Mouse (Mus musculus) midbrain, embryonic 12.5 days (tissue): ENCODE results near the gene Capns2. TPM values are rescaled to one million over a fixed set of nuclear protein-coding genes. Genes with fewer than 3 reads are reported as not detected.
"Not testable (repeated sequence)": the region's sequence is repeated elsewhere in the genome, so short reads cannot be mapped to it uniquely, and the experiment has no call there.

ENCODE experiments used
- ATAC-seq: fragments of 200-750 bp; cut with Nextera tagmentation; 2 replicates; pipeline ENCODE4 v1.8.0; 2017; ENCODE audit warnings: low read depth, moderate TSS enrichment, moderate library complexity; ENCODE audit not compliant: low FRiP score
- H3K27ac ChIP-seq: fragments of 300-500 bp; sonication (generic); replicated peaks from 2 replicates; pipeline ENCODE4 v1.5.1; 2016; ENCODE audit warnings: mild to moderate bottlenecking
- H3K27me3 ChIP-seq: fragments of 300-500 bp; sonication (generic); 2 replicates; pipeline ENCODE4 v1.6.1; 2016; ENCODE audit warnings: mild to moderate bottlenecking
- H3K36me3 ChIP-seq: fragments of 300-500 bp; sonication (generic); 2 replicates; pipeline ENCODE4 v1.6.1; 2016
- H3K4me1 ChIP-seq: fragments of 300-500 bp; sonication (generic); 2 replicates; pipeline ENCODE4 v1.6.1; 2016
- H3K4me2 ChIP-seq: fragments of 300-500 bp; sonication (generic); replicated peaks from 2 replicates; pipeline ENCODE4 v1.6.1; 2016; ENCODE audit warnings: mild to moderate bottlenecking, moderate library complexity
- H3K4me3 ChIP-seq: fragments of 300-500 bp; sonication (generic); 2 replicates; pipeline ENCODE4 v1.5.1; 2016; ENCODE audit warnings: mild to moderate bottlenecking
- H3K9ac ChIP-seq: fragments of 300-500 bp; sonication (generic); replicated peaks from 2 replicates; pipeline ENCODE4 v1.6.1; 2016; ENCODE audit warnings: mild to moderate bottlenecking, moderate library complexity
- H3K9me3 ChIP-seq: fragments of 300-500 bp; sonication (generic); 2 replicates; pipeline ENCODE4 v1.6.1; 2016; ENCODE audit warnings: mild to moderate bottlenecking
- WGBS: fragments of 180-500 bp; shearing (Covaris S2); methylation state at CpG from one replicate; pipeline ENCODE4 v1.1.7; 2016; 5-methylcytosine and 5-hydroxymethylcytosine counted together
- polyA plus RNA-seq: library from polyadenylated mRNA; unstranded; fragments of >200 nt; fragmentation: Nextera tagmentation; extraction: Ambion mirVana; gene quantifications from 2 replicates; pipeline ENCODE4 v1.2.1, GENCODE M21; 2016

The Capns2 gene
- polyA plus RNA-seq, 1 experiment from 2014 or later: 0.18 TPM

- Histone ChIP-seq H3K9me3 (0 out of 2 replicates have a peak, but pooled peaks cover 3% of the 10 kb centered on the region), H3K4me3 (no peak overlapping the region), H3K36me3 (no peaks in the 10 kb centered on the region), H3K27me3 (no peaks in the 10 kb centered on the region), H3K4me1 (no peaks in the 10 kb centered on the region), H3K9ac (no peak overlapping the region), H3K27ac (no peak overlapping the region), H3K4me2 (no peak overlapping the region)
- WGBS: 88% methylated on average over 2 of the region's 2 CpGs
- ATAC-seq: no peak
Observed at GRCm38 (mm10) chr8:92883771-92884170, 17.4 kb upstream of the Capns2 start.

- H3K4me3 ChIP-seq, H3K4me2 ChIP-seq, H3K9me3 ChIP-seq, H3K4me1 ChIP-seq, ATAC-seq, H3K27ac ChIP-seq, H3K36me3 ChIP-seq, H3K27me3 ChIP-seq, H3K9ac ChIP-seq: not testable (repeated sequence)
- WGBS: 82% methylated on average over 3 of the region's 3 CpGs
Observed at GRCm38 (mm10) chr8:92892216-92892615, 9.0 kb upstream of the Capns2 start.

- no peaks in the 10 kb centered on the region for H3K9me3 ChIP-seq
- ATAC-seq: no peak
- no peaks in the 10 kb centered on the region for H3K27me3 ChIP-seq
- 79% methylated on average over 2 of the region's 2 CpGs for WGBS
- H3K4me1 ChIP-seq: no peaks in the 10 kb centered on the region
- H3K4me2 ChIP-seq: no peak overlapping the region
- H3K27ac ChIP-seq: no peak overlapping the region
- no peak overlapping the region for H3K9ac ChIP-seq
- no peaks in the 10 kb centered on the region for H3K36me3 ChIP-seq
- H3K4me3 ChIP-seq: no peak overlapping the region
Observed at GRCm38 (mm10) chr8:92893870-92894269, 7.3 kb upstream of the Capns2 start.

GRCm38 (mm10) chr8:92895053-92895452, 6.2 kb upstream of the Capns2 start:
- Histone ChIP-seq H3K9ac (no peak overlapping the region), H3K36me3 (no peaks in the 10 kb centered on the region), H3K27me3 (no peaks in the 10 kb centered on the region), H3K4me1 (no peaks in the 10 kb centered on the region), H3K4me2 (no peak overlapping the region), H3K27ac (no peak overlapping the region), H3K9me3 (no peaks in the 10 kb centered on the region), H3K4me3 (no peak overlapping the region)
- WGBS: 92% methylated on average over 7 of the region's 7 CpGs
- no peak for ATAC-seq

DNA sequence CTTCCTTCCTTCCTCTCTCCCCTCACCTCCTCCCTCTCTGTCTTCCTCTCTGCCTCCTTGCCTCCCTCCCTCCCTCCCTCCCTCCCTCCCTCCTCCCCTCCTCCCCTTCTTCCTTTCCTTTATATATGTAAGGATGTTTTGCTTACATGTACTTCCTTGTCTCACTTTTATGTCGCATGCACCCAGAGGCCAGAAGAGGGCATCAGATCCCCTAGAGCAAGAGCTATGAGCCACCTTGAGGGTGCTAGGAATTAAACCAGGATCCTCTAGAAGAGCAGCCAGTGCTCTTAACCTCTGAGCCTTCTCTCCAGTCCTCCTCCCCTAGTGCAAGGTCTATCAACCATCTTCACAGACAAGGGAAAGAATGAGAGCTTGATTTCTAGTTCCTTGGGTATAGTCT, 5.2 kb upstream of the Capns2 start:
- Histone ChIP-seq H3K9ac (no peak overlapping the region), H3K27ac (no peak overlapping the region), H3K4me3 (no peak overlapping the region), H3K4me2 (no peak overlapping the region), H3K9me3 (no peaks in the 10 kb centered on the region), H3K4me1 (no peaks in the 10 kb centered on the region), H3K27me3 (no peaks in the 10 kb centered on the region), H3K36me3 (no peaks in the 10 kb centered on the region)
- 80% methylated on average over 1 of the region's 1 CpGs for WGBS
- ATAC-seq: no peak

GRCm38 (mm10) chr8:92896611-92897010, 4.6 kb upstream of the Capns2 start:
- H3K27ac ChIP-seq: no peak overlapping the region
- no peak overlapping the region for H3K9ac ChIP-seq
- H3K4me2 ChIP-seq: no peak overlapping the region
- no peak for ATAC-seq
- 77% methylated on average over 5 of the region's 5 CpGs for WGBS
- H3K4me3 ChIP-seq: no peak overlapping the region
- no peaks in the 10 kb centered on the region for H3K36me3 ChIP-seq
- H3K4me1 ChIP-seq: no peaks in the 10 kb centered on the region
- H3K9me3 ChIP-seq: no peaks in the 10 kb centered on the region
- H3K27me3 ChIP-seq: no peaks in the 10 kb centered on the region

- WGBS: 78% methylated on average over 4 of the region's 4 CpGs
- Histone ChIP-seq H3K4me1 (no peaks in the 10 kb centered on the region), H3K27me3 (no peaks in the 10 kb centered on the region), H3K4me2 (no peak overlapping the region), H3K9ac (no peak overlapping the region), H3K4me3 (no peak overlapping the region), H3K9me3 (no peaks in the 10 kb centered on the region), H3K27ac (no peak overlapping the region), H3K36me3 (no peaks in the 10 kb centered on the region)
- no peak for ATAC-seq
Observed at GRCm38 (mm10) chr8:92897794-92898193, 3.4 kb upstream of the Capns2 start.

- no peaks in the 10 kb centered on the region for H3K36me3 ChIP-seq
- WGBS: 87% methylated on average over 9 of the region's 9 CpGs
- H3K4me3 ChIP-seq: no peak overlapping the region
- no peaks in the 10 kb centered on the region for H3K27me3 ChIP-seq
- ATAC-seq: no peak
- H3K4me1 ChIP-seq: no peaks in the 10 kb centered on the region
- H3K4me2 ChIP-seq: no peak overlapping the region
- no peak overlapping the region for H3K27ac ChIP-seq
- no peaks in the 10 kb centered on the region for H3K9me3 ChIP-seq
- H3K9ac ChIP-seq: no peak overlapping the region
Observed at GRCm38 (mm10) chr8:92899590-92899989, 1.6 kb upstream of the Capns2 start.

GRCm38 (mm10) chr8:92902981-92903380, 1.8 kb downstream of the Capns2 start:
- no peak overlapping the region for H3K4me3 ChIP-seq
- H3K27ac ChIP-seq: no peak overlapping the region
- no peaks in the 10 kb centered on the region for H3K27me3 ChIP-seq
- H3K36me3 ChIP-seq: no peaks in the 10 kb centered on the region
- H3K4me2 ChIP-seq: no peak overlapping the region
- no peaks in the 10 kb centered on the region for H3K4me1 ChIP-seq
- no peaks in the 10 kb centered on the region for H3K9me3 ChIP-seq
- 89% methylated on average over 2 of the region's 2 CpGs for WGBS
- ATAC-seq: no peak
- H3K9ac ChIP-seq: no peak overlapping the region

DNA sequence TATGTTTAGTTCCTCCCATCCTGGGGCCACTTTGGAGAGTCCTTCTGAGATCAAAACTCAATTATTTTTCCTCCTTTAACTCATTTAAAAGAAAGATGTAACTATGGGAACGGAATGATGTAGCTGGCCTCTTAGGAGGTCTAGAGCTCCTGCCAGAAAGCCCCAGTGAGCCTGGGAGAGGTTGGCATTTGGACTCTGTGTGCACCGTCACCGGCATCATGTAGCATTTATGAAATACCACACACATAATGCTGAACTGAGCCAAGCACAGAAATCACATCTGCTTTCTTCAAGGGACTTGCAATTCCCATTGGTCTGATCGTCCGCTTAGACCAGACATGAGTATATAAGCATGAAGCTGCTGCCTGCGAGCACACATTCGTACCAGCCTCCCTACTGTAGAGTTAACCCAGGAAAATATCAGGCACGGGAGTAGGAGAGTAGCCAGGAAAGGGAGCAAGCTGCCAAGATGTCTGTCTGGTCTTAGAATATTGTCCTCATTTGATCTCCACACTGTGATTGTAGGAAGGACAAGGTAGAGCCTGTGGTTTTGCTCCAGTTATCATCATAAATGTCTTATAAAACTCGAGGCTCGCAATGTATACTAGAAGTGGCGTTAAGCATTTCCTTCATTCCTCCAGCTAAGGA, 2.4 kb downstream of the Capns2 start:
- WGBS: 91% methylated on average over 11 of the region's 11 CpGs
- H3K4me3 ChIP-seq: no peak overlapping the region
- no peak for ATAC-seq
- no peak overlapping the region for H3K27ac ChIP-seq
- H3K4me2 ChIP-seq: no peak overlapping the region
- H3K27me3 ChIP-seq: no peaks in the 10 kb centered on the region
- no peaks in the 10 kb centered on the region for H3K36me3 ChIP-seq
- H3K9me3 ChIP-seq: no peaks in the 10 kb centered on the region
- no peak overlapping the region for H3K9ac ChIP-seq
- H3K4me1 ChIP-seq: no peaks in the 10 kb centered on the region

GRCm38 (mm10) chr8:92906553-92906952, 5.3 kb downstream of the Capns2 start:
- no peaks in the 10 kb centered on the region for H3K9me3 ChIP-seq
- no peak overlapping the region for H3K27ac ChIP-seq
- H3K4me3 ChIP-seq: no peak overlapping the region
- no peak overlapping the region for H3K4me2 ChIP-seq
- H3K4me1 ChIP-seq: no peaks in the 10 kb centered on the region
- H3K9ac ChIP-seq: no peak overlapping the region
- ATAC-seq: no peak
- WGBS: 97% methylated on average over 9 of the region's 9 CpGs
- H3K27me3 ChIP-seq: no peaks in the 10 kb centered on the region
- no peaks in the 10 kb centered on the region for H3K36me3 ChIP-seq

DNA sequence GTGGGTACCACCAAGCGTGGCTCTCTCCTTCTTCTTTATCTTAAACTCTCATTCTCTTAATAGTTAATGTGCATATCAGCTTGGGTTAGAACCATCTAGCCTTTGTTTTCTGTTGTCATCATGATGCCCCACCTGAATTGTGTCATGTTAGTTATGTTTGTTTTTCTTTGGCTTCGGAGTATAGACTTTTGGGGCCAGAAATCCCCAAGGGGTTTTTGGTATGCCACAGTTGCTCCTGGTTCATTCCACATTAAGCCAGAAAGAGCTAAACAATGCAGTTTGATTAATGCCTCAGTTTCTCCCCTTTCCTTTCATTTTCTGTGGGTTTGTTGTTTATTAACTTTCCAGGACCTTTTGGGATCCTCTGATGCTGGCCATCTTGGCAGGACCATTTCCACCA, 7.2 kb downstream of the Capns2 start:
- no peaks in the 10 kb centered on the region for H3K9me3 ChIP-seq
- no peaks in the 10 kb centered on the region for H3K27me3 ChIP-seq
- no peak for ATAC-seq
- no peaks in the 10 kb centered on the region for H3K36me3 ChIP-seq
- no peak overlapping the region for H3K9ac ChIP-seq
- H3K4me3 ChIP-seq: no peak overlapping the region
- no peak overlapping the region for H3K4me2 ChIP-seq
- H3K4me1 ChIP-seq: no peaks in the 10 kb centered on the region
- no peak overlapping the region for H3K27ac ChIP-seq
- 91% methylated on average over 2 of the region's 2 CpGs for WGBS

- no peaks in the 10 kb centered on the region for H3K27me3 ChIP-seq
- no peak overlapping the region for H3K4me3 ChIP-seq
- H3K9ac ChIP-seq: no peak overlapping the region
- 88% methylated on average over 3 of the region's 3 CpGs for WGBS
- no peak overlapping the region for H3K4me2 ChIP-seq
- H3K9me3 ChIP-seq: no peaks in the 10 kb centered on the region
- H3K4me1 ChIP-seq: no peaks in the 10 kb centered on the region
- ATAC-seq: no peak
- no peak overlapping the region for H3K27ac ChIP-seq
- H3K36me3 ChIP-seq: no peaks in the 10 kb centered on the region
Observed at GRCm38 (mm10) chr8:92911477-92911876, 10.3 kb downstream of the Capns2 start.
